Mouse (Mus musculus) neural tube, embryonic 15.5 days (tissue): Measurements from ENCODE around the gene Apln. TPM values are rescaled to one million over a fixed set of nuclear protein-coding genes. Genes with fewer than 3 reads are reported as not detected.

ENCODE experiments used
- ATAC-seq: fragments of 200-750 bp; cut with Nextera tagmentation; 2 replicates; pipeline ENCODE4 v1.8.0; 2017; ENCODE audit warnings: mild to moderate bottlenecking, moderate TSS enrichment, moderate library complexity; ENCODE audit not compliant: low FRiP score
- H3K27ac ChIP-seq: fragments of 300-500 bp; sonication (generic); replicated peaks from 2 replicates; pipeline ENCODE4 v1.5.1; 2015; ENCODE audit warnings: mild to moderate bottlenecking, inconsistent platforms
- H3K27me3 ChIP-seq: fragments of 300-500 bp; sonication (generic); replicated peaks from 2 replicates; pipeline ENCODE4 v1.6.1; 2015; ENCODE audit warnings: inconsistent platforms
- H3K36me3 ChIP-seq: fragments of 300-500 bp; sonication (generic); 2 replicates; pipeline ENCODE4 v1.6.1; 2015; ENCODE audit warnings: inconsistent platforms
- H3K4me1 ChIP-seq: fragments of 300-500 bp; sonication (generic); 2 replicates; pipeline ENCODE4 v1.6.1; 2015; ENCODE audit warnings: inconsistent platforms
- H3K4me2 ChIP-seq: fragments of 300-500 bp; sonication (generic); 2 replicates; pipeline ENCODE4 v1.6.1; 2015; ENCODE audit warnings: inconsistent platforms, mild to moderate bottlenecking, moderate library complexity
- H3K4me3 ChIP-seq: fragments of 300-500 bp; sonication (generic); replicated peaks from 2 replicates; pipeline ENCODE4 v1.5.1; 2015; ENCODE audit warnings: mild to moderate bottlenecking, inconsistent platforms
- H3K9ac ChIP-seq: fragments of 300-500 bp; sonication (generic); replicated peaks from 2 replicates; pipeline ENCODE4 v1.6.1; 2015; ENCODE audit warnings: mild to moderate bottlenecking, inconsistent platforms
- H3K9me3 ChIP-seq: fragments of 300-500 bp; sonication (generic); replicated peaks from 2 replicates; pipeline ENCODE4 v1.6.1; 2016; ENCODE audit warnings: inconsistent platforms
- WGBS: fragments of 180-500 bp; shearing (Covaris S2); methylation state at CpG from one replicate; pipeline ENCODE4 v1.1.7; 2015; ENCODE audit warnings: mixed read lengths; 5-methylcytosine and 5-hydroxymethylcytosine counted together
- polyA plus RNA-seq: library from polyadenylated mRNA; unstranded; fragments of >200 nt; fragmentation: Nextera tagmentation; extraction: Ambion mirVana; gene quantifications from 2 replicates; pipeline ENCODE4 v1.2.1, GENCODE M21; 2015

Gene Apln
- polyA plus RNA-seq: 2.6 and 3.6 TPM in 2 replicates

DNA sequence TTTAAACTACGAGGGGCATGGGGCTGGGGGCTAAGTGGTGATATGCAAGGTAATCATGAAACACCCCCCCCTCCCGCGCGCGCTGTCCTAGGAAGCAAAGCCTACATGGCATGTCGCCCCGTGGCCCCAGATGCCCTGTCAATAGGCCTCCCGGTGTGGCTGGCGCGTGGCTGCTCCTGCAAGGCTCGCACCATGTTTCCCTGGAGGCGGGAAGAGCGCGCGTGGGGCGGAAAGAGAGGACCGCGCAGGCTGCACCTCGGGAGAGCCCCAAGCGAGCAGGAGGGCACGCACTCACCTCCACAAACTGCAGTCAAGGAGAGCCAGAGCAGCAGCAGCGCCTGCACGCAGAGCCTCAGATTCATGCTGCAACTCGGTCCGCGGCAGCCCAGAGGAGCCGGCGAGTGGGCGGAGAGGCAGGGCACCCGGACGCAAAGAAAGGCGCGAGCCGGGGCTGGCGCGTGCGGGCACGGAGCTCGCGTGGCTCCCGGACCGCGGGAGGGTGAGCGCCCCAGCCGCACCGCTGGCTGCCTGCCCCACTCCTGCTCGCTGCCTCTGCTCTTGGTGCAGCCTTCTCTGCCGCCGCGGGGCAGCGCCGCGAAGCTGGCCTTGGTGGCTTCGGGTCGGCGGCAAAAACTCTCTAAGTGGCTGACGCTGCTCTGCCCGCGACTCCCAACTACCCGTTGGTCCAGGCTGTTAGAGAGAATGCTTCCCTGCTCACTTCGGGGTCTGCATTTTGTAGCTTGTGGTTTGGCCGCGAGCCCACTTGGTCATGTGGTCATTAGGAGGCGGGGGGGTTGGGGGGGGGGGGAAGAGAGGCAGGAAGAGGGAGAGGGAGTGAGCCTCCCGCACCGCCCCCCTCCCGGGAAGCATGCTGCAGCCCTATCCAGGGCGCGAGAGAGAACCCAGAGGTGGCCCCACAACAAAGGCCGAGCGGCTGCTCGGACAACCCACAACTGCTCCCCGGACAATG, at the start of gene Apln:
TSS of gene Apln (minus strand) at position 710 of the 970 bp plus-strand sequence.
- no peaks in the 10 kb centered on the region for H3K9me3 ChIP-seq
- peaks cover 19% of the 10 kb centered on the region for H3K27me3 ChIP-seq
- H3K27ac ChIP-seq: no peak within 1 kb of the TSS
- peak; percentile 69 for ATAC-seq
- peak within 1 kb of the TSS; percentile 49 for H3K4me3 ChIP-seq
- 32% methylated on average over 65 of the region's 73 CpGs for WGBS
- H3K9ac ChIP-seq: peak within 1 kb of the TSS; percentile 42
- H3K36me3 ChIP-seq: no peaks in the 10 kb centered on the region
- H3K4me2 ChIP-seq: peak within 1 kb of the TSS; percentile 85
- peaks cover 7% of the 10 kb centered on the region for H3K4me1 ChIP-seq

- H3K9ac ChIP-seq: no peak overlapping the region
- H3K27ac ChIP-seq: no peak overlapping the region
- no peaks in the 10 kb centered on the region for H3K36me3 ChIP-seq
- H3K9me3 ChIP-seq: no peaks in the 10 kb centered on the region
- no peak overlapping the region for H3K4me2 ChIP-seq
- no peak overlapping the region for H3K4me3 ChIP-seq
- 70% methylated on average over 5 of the region's 5 CpGs for WGBS
- no peaks in the 10 kb centered on the region for H3K4me1 ChIP-seq
- ATAC-seq: no peak
- no peaks in the 10 kb centered on the region for H3K27me3 ChIP-seq
Observed at GRCm38 (mm10) chrX:48082364-48082763, 47.7 kb upstream of the Apln start.

DNA sequence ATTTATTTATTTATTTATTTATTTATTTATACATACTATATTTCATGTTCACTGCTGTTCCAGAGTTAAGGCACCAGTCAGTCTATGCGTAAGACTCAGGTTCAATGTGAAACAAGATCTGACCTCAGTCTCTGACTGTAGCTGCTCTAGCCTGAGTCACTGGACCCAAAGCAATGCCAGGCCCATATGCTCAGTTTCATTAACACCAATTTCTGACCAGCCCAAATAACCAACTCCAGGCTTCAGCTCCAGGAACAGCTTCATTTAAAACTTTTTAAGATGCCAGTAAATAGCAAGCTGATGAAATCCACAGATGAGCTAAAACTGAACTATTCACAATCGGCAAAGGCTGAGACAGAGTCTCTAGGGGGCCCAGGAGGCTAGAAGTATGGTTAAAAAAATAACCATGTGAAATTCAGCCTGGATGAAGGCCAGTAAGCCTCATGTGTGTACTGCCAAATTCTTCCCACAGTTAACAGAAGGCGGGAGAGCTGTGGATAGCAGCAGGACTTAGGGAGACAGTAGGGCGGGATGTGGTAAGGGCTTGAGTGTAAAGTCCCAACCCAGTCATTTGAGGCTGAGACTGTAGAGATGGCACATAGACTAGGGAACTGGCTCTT, 42.3 kb upstream of the Apln start:
- Histone ChIP-seq H3K27ac (no peak overlapping the region), H3K9ac (no peak overlapping the region), H3K9me3 (no peaks in the 10 kb centered on the region), H3K4me2 (no peak overlapping the region), H3K27me3 (no peaks in the 10 kb centered on the region), H3K4me1 (no peaks in the 10 kb centered on the region), H3K36me3 (no peaks in the 10 kb centered on the region), H3K4me3 (no peak overlapping the region)
- WGBS: 86% methylated on average over 4 of the region's 4 CpGs
- ATAC-seq: no peak

DNA sequence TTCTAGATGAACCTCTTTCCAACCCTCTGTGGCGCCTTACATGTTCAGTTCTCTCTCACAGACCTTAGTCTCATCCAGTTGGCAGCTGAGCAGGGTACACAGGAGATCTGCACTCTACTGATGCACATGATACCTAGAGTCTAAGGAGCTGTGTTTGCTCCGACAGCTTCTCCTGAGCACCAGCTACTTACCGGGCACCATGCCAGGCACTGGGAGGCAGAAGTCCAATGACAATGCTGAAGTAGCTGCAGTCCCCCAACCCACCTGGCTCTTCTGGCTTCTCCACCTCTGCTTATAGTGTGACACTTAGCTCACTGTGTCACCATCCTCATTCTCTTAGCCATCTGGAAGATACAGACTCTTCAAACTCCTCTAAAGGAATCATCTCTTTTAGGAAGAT, 40.0 kb upstream of the Apln start:
- no peak overlapping the region for H3K4me3 ChIP-seq
- ATAC-seq: no peak
- no peak overlapping the region for H3K4me2 ChIP-seq
- no peak overlapping the region for H3K27ac ChIP-seq
- H3K9me3 ChIP-seq: no peaks in the 10 kb centered on the region
- no peak overlapping the region for H3K9ac ChIP-seq
- WGBS: 83% methylated on average over 3 of the region's 3 CpGs
- H3K36me3 ChIP-seq: no peaks in the 10 kb centered on the region
- H3K4me1 ChIP-seq: no peaks in the 10 kb centered on the region
- H3K27me3 ChIP-seq: no peaks in the 10 kb centered on the region

DNA sequence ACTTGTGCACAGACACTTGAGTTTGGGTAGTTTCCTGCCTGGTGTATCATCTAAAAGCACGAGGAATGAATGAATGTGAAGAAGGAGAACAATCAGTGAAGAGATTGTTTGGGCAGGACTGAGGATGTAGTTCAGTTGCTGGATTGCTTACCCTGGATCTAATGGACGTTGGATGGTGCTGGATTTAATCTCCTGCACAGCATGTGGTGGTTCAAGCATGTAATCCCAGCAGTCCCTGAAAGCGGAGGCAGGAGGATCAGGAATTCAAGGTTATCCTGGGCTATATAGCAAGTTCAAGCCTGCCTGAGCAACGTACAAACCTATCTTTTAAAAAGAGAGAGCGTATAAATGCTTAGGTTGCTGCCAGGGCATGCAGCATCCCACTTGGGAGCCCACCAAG, 37.7 kb upstream of the Apln start:
- ATAC-seq: no peak
- Histone ChIP-seq H3K9ac (no peak overlapping the region), H3K4me2 (no peak overlapping the region), H3K36me3 (no peaks in the 10 kb centered on the region), H3K27ac (no peak overlapping the region), H3K27me3 (no peaks in the 10 kb centered on the region), H3K4me1 (no peaks in the 10 kb centered on the region), H3K9me3 (no peaks in the 10 kb centered on the region), H3K4me3 (no peak overlapping the region)
- whole genome bisulfite sequencing: 30% methylated on average over 5 of the region's 5 CpGs

DNA sequence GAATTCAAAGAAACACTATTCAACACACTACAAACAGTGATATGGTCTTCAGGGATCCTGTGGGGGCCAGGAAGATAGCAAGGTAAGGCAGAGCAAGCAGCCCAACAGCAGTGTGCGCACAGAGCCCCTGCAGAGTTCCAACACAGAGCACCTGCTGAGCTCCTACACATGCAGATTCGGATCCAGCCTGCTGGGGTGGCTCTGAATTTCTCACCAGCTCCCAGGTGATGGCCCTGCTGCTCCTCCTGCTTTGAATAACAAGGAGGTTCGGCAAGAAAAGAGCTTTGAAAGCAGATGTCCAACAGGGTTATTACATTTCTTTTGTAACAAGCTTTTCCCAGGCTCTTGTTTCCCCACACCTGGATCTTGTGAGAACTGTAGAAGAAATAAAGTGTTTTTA, 37.3 kb upstream of the Apln start:
- Histone ChIP-seq H3K27ac (no peak overlapping the region), H3K36me3 (no peaks in the 10 kb centered on the region), H3K4me2 (no peak overlapping the region), H3K4me3 (no peak overlapping the region), H3K9ac (no peak overlapping the region), H3K4me1 (no peaks in the 10 kb centered on the region), H3K9me3 (no peaks in the 10 kb centered on the region), H3K27me3 (no peaks in the 10 kb centered on the region)
- 24% methylated on average over 3 of the region's 3 CpGs for WGBS
- ATAC-seq: no peak

GRCm38 (mm10) chrX:48066891-48067290, 32.2 kb upstream of the Apln start:
- H3K4me2 ChIP-seq: no peak overlapping the region
- no peak overlapping the region for H3K9ac ChIP-seq
- H3K4me1 ChIP-seq: no peaks in the 10 kb centered on the region
- H3K36me3 ChIP-seq: no peaks in the 10 kb centered on the region
- no peaks in the 10 kb centered on the region for H3K9me3 ChIP-seq
- H3K27me3 ChIP-seq: no peaks in the 10 kb centered on the region
- no peak overlapping the region for H3K4me3 ChIP-seq
- WGBS: 77% methylated on average over 3 of the region's 3 CpGs
- H3K27ac ChIP-seq: no peak overlapping the region
- no peak for ATAC-seq

DNA sequence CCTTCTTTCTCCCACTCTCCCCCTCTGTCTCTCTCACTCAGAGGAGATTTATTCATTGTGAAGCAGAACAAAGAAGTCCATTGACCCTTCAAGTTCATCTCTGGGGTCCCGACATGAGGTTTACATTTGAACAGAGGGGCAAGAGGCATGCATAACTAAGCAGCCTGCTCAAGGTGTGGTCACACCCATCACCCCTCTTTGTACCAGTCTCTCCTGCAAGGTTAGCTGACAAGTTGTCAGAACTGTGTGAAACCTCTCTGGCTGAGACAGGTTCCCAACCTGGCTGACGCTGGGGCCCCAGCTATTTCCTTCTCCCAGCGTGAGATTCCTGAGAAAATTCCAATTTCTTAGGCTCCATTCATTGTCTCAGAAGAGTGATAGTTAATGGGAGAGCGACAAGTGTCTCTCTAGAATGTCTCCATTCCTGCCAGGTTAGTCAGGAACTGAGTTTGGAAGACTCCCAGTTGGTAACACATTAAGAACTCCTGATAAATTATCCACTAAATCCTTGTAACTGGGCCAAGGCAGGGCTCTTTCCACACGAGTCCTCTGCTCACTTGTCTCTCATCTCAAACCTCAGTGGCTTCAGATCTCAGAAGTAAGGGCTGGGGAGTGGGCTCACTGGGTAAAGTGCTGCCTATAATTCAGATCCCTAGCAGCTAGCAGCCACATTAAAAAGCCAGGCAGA, 29.7 kb upstream of the Apln start:
- no peak overlapping the region for H3K27ac ChIP-seq
- H3K4me3 ChIP-seq: no peak overlapping the region
- WGBS: 34% methylated on average over 5 of the region's 5 CpGs
- no peak overlapping the region for H3K4me2 ChIP-seq
- H3K36me3 ChIP-seq: no peaks in the 10 kb centered on the region
- no peaks in the 10 kb centered on the region for H3K9me3 ChIP-seq
- no peaks in the 10 kb centered on the region for H3K4me1 ChIP-seq
- no peak for ATAC-seq
- H3K9ac ChIP-seq: no peak overlapping the region
- no peaks in the 10 kb centered on the region for H3K27me3 ChIP-seq

DNA sequence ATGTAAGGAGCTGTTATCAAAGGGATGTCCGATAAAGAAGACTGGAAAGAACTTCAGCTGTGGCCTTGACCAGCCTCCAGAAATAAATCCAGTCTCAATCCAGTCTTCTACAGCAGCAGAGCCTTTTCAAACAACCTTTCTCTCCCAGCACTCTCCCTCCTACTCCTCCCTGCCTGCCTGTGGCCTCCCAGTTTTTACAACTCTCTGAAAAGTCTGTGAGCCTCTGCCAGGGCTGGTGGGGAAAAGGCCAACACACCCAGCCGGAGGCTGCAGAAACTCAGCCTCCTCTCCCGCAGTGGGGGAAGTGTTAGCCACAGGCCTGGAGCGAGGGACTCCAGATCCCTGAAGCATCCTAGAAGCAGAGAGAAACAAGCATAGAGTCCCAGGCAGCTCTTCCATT, 27.8 kb upstream of the Apln start:
- H3K4me2 ChIP-seq: no peak overlapping the region
- H3K9me3 ChIP-seq: no peaks in the 10 kb centered on the region
- no peaks in the 10 kb centered on the region for H3K36me3 ChIP-seq
- no peaks in the 10 kb centered on the region for H3K27me3 ChIP-seq
- no peak overlapping the region for H3K27ac ChIP-seq
- 64% methylated on average over 4 of the region's 4 CpGs for WGBS
- no peaks in the 10 kb centered on the region for H3K4me1 ChIP-seq
- H3K9ac ChIP-seq: no peak overlapping the region
- H3K4me3 ChIP-seq: no peak overlapping the region
- ATAC-seq: no peak

GRCm38 (mm10) chrX:48054186-48055015, 19.7 kb upstream of the Apln start:
- Histone ChIP-seq H3K4me1 (0 out of 2 replicates have a peak, but pooled peaks cover 3% of the 10 kb centered on the region), H3K9ac (no peak overlapping the region; the same call in none of the 2 replicates), H3K9me3 (no peaks in the 10 kb centered on the region), H3K4me3 (peak overlapping the region; percentile 23), H3K4me2 (peak overlapping the region; percentile 58), H3K27ac (0 out of 2 replicates have a peak overlapping the region, but pooled peaks have one; percentile 33), H3K36me3 (no peaks in the 10 kb centered on the region), H3K27me3 (no peaks in the 10 kb centered on the region)
- peak; percentile 90; the same call in 1 of the 2 replicates for ATAC-seq
- 34% methylated on average over 31 of the region's 31 CpGs for WGBS

- H3K9me3 ChIP-seq: no peaks in the 10 kb centered on the region
- WGBS: 48% methylated on average over 3 of the region's 3 CpGs
- 0 out of 2 replicates have a peak overlapping the region, but pooled peaks have one; percentile 33 for H3K27ac ChIP-seq
- H3K4me2 ChIP-seq: peak overlapping the region; percentile 58
- no peak for ATAC-seq
- H3K27me3 ChIP-seq: no peaks in the 10 kb centered on the region
- no peak overlapping the region for H3K4me3 ChIP-seq
- no peak overlapping the region for H3K9ac ChIP-seq
- no peaks in the 10 kb centered on the region for H3K36me3 ChIP-seq
- 0 out of 2 replicates have a peak, but pooled peaks cover 3% of the 10 kb centered on the region for H3K4me1 ChIP-seq
Observed at GRCm38 (mm10) chrX:48053743-48054142, 19.1 kb upstream of the Apln start.
